Mouse (Mus musculus) neural tube, embryonic 10.5 days (tissue): ENCODE measurements around the gene Phldb2.

Experiments
- DNase-seq: peaks from one replicate; pipeline ENCODE4 v3.0.0-alpha.2; 2017; ENCODE audit warnings: low spot score; ENCODE audit errors: extremely low spot score

Phldb2 gene

DNA sequence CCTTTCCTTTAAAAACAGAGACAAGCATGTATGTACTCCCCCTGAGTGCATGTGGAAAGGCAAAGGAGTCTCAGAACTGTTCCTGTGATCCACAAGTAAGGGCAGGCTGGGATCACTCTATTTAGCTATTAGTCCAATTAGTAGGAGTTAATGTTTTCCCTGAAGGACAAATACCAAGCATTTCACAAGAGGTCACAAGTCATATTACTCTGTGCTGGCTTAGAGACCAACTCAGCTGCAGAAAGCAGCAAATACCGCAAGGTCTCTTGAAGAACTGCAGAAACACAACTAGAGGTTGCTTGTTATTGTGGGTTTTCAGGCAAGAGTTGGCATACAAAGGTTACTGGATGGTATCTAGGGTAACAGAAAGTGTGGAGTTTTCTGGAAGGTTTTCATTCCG is 59.6 kb downstream of the Phldb2 start:
- DNase-seq = no peak

DNA sequence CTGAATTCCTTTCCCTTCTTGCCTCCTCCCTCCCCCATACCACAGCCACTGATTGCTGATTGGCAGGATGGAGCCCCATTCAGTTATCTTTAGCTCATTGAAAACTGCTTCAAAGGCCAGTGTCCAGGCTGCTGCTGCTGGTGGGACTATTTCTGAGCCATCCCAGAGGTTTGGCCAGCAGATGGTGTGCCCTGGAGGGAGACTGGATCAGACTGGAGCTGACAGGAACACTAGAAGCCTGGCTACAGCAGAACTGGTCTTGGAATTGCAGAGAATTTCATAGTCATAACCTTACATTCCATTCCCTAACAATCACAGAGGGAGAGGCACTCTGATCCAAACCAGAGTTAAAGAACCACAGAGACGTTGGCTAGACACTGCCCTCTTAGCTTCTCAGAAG is 60.5 kb downstream of the Phldb2 start:
- DNase-seq = no peak

DNA sequence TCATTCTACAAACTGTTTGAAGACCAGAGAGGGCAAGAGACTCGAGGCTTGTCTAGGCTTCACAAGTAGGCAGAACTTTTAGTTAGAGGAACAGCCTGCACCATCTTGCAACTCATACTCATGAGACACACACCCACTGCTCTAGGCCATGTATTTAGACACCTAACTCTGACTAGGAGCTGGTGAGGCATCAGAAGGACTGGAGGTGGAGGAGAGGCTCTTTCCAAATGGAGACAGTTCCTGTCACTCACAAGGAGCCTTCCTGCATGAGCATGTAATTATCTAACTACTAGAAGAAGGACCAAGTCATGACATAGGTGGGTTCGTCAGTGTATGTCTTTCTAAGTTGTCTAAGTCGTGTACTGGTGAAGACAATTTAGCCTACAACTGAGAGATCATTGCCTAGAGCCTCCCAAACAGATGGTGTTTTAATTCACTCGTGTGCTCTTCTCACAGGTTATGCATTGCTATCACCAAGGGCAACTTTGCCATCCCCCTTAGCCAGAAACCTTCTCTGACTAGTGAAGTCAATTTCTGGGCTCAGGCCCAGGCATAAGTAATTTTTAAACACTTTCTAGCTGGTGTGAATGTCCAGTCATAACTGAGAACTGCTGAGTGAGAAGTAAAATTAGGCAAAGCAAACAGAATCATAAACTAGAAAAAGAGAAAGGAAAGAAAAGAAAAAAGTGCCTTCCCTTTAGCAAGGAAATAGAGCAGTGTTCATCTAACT is 62.8 kb downstream of the Phldb2 start:
- no peak for DNase-seq

DNA sequence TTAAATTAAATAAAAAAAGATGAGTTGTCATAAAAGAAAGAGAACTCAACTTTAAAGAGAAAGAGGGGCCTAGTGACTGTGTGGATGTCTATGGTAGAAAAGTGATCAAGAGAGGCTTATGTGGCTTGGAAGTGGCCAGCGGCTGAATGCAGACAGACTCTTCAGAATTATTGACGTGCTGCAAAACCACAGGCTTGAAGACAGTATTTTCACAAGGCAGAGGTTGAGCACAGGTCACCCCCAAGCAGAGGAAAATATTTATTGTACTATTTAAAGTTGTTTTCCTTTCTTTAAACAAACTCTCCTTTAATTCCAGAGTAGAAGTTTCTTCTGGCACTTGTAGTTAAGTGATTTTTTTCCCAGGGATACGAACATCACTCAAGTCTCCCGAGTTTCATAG is 63.8 kb downstream of the Phldb2 start:
- no peak for DNase-seq

DNA sequence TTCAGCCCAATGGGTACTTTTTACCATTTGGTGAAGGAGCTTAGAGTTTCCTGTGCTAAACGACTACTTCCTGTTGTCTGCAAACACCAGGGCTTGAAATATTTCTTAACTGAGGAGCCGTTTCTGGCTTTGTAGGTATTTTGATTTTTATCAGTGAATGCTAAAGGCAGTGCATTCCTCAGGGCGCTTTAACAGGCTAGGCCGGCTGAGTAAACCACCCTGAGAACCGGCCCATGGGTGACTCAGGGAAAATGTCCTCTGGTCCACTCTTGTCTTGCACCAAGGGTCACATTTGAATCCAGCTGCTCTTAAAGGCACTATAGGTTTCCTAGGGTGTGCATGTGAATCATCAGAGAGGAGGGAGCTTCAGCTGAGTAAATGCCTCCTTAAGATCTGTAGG is 66.8 kb downstream of the Phldb2 start:
- DNase-seq = no peak

DNA sequence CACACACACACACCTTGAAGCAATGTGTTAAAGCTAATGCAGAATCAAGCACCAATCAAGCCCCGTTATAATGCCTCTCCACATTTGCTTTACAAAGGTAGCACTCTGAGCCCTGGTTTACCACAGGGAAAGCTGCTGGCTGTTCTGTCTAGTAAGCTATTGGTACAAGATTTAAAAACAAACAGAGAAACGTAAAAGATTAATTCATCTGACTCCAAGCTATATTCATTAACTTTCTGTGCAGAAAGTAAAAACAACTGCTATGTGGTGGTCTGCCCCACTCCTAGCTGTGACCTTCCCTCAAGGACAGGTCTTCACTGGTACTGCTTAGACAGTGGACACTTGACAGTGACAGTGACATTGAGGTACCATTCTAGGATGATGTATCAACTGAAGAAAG is 69.2 kb downstream of the Phldb2 start:
- no peak for DNase-seq

DNA sequence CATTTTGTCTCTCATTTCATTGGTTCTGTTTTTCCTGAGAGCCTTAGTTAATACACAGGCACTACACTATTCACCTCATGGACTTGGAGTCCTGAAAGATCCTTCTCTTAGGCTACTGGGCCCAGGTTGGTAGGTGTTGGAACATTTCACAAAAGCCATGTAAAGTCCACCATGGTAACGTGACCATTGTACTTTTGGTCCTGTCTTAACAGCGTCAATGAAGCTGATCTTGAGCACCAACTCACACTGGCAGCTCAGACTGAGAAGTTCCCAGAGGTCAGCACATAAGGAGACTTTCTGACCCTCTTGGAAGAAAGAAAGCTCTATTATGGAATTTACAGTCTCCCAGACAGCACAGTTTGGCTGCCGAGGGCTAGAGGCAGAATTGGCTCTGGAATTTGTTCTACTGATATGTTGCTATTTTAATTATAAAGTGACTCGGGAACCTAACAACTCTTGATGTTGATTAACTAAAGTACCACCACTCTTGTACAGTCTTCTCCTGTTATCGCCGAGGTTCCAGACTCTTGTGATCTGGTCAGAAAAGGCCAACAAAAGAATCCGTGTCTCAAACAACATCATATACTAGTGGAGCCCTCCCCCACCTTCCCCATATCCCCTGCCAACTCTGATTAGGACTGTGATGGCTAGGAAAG is 72.1 kb downstream of the Phldb2 start:
- DNase-seq = no peak

DNA sequence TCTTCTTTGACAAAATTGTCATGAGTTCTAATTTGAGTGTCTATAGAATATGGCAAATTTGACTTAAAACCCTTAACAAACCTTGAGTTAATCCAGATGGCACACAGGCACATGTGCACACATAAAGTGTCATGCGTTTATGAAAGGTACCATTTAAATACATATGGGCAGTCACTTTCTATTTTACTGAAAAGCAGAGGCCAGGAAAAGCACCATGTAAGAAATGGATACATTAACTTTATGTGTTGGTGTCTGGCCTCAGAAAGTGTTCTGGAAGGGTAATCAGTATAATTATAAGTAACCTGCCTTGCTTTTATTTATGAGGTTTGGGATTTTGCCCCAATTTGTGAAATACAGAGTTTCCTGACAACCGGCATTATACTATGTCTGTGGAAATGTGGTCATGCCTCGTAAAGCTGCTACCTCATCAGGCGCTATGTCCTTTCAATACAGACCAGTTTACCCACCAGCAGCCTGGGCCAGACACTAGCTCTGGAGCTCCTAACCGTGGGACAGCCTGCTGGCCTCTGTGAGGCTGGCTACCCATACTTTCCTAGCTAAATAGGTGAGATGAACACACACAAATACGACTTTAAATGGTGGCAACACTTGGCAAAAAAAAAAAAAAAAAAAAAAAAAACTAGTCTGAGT is 73.2 kb downstream of the Phldb2 start:
- DNase-seq = no peak

DNA sequence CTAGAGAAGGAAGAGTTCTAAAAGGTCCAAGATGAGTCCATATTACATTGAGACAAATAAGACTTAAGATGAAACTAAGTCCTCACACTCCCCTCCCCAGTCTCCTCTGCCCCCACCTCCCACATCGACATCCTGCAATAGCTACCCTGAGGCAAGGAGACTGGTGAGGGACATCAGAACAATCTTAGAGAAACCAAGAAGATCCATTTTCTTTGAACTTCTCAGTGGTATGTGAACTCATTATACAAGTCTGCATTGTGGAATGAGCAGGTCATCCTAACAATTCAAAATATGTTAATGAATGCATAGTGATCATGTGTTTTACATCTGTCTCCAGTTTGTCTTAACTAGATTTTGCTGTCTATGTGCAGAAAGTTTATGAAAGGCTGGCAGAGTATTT is 75.7 kb downstream of the Phldb2 start:
- DNase-seq = no peak

DNA sequence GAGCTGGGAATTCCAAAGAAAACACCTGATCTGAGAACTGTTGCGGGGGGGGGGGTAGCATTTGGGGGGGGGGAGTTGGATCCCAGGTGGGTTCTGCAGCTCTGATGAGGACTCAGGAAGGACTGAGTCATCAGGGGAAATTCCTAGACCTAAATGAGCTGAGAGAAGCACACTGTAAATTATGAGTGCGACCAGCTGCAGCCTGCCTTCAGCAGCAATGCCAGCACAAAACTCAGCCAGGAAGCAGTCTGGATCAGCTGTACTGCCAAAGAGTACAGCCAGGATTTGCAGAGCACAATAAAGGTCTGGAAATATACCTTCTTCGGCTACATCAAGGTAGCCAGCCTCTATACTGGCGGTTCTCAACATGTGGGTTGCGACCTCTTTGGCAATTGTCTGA is 76.2 kb downstream of the Phldb2 start:
- no peak for DNase-seq

DNA sequence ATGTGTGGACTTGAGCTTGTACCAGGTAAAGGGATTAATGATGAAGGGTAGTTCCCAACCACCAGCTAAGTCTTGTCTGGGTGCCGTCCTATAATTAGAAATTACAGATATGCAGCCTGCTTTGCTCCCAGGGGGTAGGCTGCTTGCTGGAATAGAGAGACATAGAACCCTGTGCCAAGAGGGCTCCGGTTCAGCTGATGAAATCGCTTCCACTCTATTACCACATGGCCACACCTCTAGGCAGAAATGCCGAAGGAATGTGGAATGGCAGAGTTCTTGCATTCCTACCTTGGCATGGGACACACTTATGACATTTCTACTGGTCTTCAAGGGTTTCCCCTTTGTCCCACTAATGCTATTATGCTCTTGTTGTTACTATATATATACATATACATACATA is 80.0 kb downstream of the Phldb2 start:
- DNase-seq = no peak

DNA sequence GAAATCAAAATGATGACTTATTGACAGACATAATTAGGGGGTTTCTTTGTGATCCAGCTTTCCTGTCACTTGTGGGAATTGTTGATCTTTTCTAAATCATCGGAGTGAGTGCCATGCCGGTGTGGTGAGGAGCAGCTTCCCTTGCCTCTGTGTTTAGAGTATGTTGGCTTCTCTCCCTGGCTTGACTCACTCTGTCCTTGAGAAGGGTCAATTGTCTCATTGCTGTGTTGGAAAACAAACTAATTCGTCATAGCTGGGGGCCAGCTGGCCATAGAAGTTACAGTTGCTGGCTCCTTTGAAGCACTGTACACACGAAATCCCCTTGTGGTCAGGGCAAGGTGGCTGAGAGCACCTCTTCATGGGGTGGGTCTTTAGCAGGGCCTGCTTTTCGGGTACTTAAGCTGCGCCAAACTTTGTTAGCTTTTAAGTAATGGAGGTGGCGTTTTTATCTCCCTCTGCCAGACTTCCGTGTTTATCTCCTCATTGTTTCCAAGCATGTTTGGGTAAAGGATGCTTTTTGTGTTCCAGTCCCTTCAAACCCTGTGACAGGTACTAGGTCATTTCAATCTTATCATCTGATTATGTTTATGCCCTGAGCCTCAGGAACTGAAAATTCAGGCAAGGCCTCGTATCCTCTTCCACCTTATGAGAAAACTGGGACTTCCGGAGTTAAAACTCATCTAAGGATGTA is 82.0 kb downstream of the Phldb2 start:
- DNase-seq = no peak

DNA sequence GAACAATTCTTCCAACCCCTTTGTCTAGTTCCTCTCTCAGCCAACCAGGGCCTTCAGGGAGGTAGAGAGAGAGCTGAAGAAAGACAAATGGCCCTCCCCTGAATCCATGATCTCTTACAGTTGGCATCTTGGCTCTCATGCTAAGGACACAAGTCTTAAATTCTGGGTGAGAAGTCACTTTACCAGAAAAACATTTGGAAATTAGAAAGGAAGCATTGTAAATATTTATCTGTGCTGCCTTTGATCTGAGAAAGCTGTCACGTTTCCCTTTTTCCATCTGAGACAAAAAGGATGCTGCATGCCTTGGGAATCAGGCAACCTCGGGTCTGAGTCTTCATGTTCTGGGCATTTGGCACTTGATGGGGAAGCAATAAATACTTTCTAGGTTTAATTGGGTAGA is 82.7 kb downstream of the Phldb2 start:
- no peak for DNase-seq

DNA sequence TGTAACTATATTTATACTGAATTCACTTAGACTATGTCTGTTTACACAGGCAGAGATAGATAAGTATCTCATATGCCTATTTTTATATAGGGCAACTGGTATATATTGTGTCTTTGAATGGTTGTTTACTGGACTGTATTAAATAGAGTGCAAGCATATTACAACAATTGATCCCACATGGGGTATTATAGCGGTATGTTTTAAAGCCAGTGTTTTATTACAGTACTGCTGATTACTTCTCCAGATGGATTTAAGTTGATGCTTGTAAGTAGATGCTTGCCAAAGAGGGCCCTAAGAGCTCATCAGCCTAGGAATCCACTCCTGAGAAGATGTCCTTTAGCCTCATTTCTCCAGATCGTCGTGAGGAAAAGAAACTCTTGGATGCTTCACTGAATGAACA is 84.4 kb downstream of the Phldb2 start:
- no peak for DNase-seq

DNA sequence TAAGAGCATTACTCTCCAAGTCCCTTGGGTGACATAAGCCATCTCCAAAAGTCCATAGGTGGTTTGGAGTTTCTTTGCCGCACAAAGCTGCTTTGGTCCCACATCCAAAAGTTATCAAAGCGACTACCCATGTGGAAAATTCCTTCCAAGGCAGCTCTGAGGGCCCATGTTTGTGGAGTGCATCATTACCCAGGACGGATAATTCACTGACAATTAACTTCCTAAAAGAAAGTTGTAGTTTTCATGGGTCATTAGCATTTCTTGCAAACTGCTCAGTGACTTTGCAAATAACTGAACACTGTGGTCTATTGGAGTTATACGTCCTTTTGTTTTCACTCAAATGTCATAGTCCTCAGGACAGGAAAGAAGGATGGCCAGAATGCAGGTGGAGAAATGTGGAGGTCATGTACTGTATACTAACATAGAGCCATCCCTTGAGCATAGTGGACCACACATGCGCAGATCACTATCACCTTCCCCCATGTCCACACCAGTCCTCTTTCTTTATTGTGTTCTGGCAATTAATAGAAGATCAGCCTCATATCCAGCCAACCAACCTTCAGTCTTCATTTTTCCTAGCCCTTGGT is 96.0 kb downstream of the Phldb2 start:
- no peak for DNase-seq

DNA sequence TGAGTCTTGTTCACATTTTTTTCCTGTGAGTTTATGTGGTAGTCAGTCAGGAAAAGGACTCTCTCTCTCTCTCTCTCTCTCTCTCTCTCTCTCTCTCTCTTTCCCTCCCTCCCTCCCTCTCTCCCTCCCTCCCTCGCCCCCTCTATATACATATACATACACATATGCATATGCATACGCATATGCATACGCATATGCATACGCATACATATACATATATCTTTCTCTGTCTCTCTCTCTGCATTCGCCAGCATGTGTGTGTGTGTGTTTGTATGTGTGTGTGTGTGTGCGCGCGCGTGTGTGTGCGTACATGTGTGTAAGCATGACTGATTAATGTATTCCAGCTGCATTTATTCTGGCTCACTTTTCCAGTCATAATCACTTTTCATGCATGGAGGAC is 98.9 kb downstream of the Phldb2 start:
- no peak for DNase-seq

DNA sequence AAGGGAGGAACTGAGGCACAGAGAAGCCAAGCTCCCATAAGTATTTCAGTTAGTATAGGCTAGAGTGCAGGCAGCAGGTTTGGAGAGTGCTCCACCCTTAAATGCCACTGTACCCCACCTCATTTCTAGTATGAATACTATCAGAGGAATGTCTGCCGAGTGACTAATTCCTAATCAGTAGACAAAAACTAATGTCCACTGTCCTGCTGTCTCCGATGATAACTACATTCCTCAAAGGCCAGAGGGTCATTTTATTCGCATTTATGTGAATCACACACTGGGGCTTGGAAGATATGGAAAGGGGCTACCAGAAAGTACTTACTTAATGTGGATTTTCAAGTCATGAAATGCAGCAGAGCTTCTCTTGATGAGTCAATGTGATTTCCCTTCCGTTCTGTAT is 104.4 kb downstream of the Phldb2 start:
- no peak for DNase-seq

DNA sequence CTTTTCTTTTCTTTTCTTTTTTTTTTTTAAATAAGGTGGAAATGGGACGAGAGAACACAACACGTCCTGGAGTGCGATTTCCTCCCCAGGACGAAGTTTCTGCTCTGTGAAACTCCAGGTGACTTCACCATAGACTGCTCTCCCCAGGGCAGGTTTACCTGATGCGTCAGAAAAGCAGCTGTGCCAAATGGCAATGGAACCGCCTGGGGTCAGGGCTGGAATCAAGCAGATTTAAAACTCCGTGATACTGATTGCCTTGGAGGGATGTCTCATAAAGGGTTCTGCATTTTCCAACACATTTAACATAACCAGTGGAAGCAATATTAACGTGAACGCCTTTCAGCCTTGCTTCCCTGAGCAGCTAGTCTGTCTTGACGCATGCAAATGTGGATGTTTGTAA is 108.5 kb downstream of the Phldb2 start:
- no peak for DNase-seq

DNA sequence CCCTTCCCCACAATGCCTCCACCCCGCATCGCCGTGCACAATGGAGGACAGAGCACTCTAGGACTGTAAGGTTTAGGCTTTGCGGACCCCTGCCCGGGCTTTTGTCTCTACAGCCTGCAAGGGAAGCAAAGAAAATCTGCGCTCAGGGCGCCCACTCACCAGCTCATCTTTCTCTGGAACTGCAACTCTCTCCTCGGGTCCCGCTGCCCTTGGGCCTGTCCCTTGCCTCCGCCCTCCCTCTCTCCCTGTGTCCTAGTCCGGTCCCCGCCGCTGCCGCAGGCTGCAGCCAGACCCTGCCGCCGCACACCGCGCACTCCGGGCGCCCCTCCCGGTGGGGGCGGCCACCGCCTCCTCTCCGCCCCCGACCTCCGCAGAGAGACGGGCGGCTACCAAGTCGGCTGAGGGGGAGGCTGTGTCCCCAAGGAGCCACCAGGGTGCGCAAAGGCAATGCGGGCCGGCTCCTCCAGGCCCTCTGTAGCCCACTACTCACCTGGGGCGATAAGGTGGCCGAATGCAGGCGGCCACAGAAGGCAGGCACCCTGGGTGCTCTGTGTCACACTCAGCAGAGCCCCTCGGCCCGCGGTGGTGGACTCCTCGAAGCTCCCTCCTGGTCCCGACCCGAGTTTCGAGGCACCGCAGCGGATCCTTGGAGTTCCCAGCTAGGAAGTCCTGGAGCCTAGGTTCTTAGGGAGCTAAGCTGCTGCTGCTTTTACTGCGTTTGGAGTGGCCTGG is 109.2 kb downstream of the Phldb2 start:
- DNase-seq = peak; percentile 90

DNA sequence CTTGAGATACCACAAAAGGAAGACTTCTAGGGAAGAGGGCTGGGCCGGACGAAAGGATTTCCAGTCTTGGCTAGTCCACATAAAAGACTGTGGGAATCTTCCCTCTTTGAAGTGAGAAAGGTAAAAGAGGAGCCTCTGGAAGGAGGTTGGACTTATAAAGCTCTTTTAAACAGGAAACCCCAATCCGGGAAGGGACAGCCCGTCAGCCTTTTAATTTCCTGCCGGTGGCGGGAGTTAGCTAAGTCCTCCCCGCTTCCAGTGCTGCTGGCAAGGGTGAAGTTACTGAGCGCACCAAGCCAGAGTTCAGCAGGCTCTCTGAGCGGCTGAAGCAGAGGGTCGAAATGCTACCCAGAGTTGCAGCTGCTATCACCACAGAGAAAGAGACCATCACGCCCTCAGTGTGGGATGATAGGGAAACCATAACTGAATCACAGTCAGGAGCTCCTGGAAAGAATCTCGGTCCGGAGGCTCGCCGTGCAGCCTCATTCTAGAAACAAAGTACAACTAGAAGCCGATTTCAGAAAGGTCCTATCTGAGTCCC is 110.0 kb downstream of the Phldb2 start:
- peak; percentile 62 for DNase-seq

DNA sequence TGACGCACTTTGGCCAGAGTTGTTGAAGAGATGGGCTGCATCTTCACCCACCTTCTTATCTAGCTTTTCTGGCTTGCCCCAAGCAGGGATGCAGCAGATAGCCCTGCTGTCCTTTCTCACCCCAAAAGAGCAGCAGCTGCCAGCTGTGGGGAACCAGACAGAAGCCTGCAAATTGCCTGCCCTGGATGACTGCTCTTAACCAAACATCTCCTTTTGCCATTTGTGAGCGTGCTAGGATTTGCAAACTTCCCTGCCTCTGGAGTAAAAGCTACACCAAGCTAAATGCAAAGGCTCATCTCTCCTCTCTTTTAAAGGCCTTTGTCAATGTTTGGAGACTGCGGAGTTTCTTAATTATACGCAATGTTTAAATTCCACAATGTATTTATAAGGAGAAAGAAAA is 111.0 kb downstream of the Phldb2 start:
- no peak for DNase-seq
